Mouse (Mus musculus): Measurements from ENCODE around the gene Gm10696. TPM values are rescaled to one million over a fixed set of nuclear protein-coding genes. Genes with fewer than 3 reads are reported as not detected.
"Not testable (repeated sequence)": the region's sequence is repeated elsewhere in the genome, so short reads cannot be mapped to it uniquely, and the experiment has no call there.

The Gm10696 gene
- polyA plus RNA-seq (2012; fragmentation: generic; extraction: Trizol) = 0.04 TPM
- long read RNA-seq, experiment 1 = 0 reads
- long read RNA-seq, experiment 2 = 0 reads

DNA sequence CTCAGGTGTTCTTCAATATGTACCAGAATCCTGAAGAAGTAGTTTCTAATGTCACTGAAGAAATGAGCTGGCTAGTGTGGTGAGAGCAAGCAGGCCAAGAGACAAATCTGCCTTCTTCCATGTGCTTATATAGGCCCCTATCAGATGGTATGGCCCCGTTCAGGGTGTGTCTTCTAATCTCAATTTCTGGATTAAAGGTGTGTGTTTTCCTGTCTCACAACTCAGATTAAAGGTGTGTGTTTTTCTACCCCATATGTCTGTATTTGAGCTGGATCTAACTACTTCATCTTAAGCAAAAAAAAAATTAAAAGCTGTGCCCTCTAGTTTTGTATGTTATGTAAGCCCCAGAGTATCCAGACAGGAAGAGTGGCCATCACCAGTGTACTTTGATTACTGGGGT is at the start of gene Gm10696:
Gene Gm10696 (minus strand): TSS at position 101 of the 400 bp plus-strand sequence.
- H3K4me3 ChIP-seq (ENCODE audit: insufficient read depth, poor library complexity, severe bottlenecking); H3K79me2 ChIP-seq (ENCODE audit: control insufficient read depth, insufficient read depth): not testable (repeated sequence)

DNA sequence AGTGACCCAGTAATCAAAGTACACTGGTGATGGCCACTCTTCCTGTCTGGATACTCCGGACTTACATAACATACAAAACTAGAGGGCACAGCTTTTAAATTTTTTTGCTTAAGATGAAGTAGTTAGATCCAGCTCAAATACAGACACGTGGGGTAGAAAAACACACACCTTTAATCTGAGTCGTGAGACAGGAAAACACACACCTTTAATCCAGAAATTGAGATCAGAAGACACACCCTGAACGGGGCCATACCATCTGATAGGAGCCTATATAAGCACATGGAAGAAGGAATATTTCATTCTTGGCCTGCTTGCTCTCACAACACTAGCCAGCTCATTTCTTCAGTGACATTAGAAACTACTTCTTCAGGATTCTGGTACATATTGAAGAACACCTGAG is 18.4 kb upstream of the Gm10696 start, which contains the start of gene Gm5286:
Gene Gm5286 (plus strand): TSS at position 301 of the 400 bp plus-strand sequence.
- not testable (repeated sequence) for H3K27me3 ChIP-seq (ENCODE audit: control insufficient read depth, insufficient read depth, insufficient read length); H3K4me3 ChIP-seq (ENCODE audit: insufficient read depth, poor library complexity, severe bottlenecking); H3K79me2 ChIP-seq (ENCODE audit: control insufficient read depth, insufficient read depth); H3K79me3 ChIP-seq (ENCODE audit: low read depth); H3K36me3 ChIP-seq (ENCODE audit: control insufficient read depth, insufficient read depth); H3ac ChIP-seq (ENCODE audit: control insufficient read depth, insufficient read length, low read depth)

More for the DNA sequence above, at the start of gene Gm10696:
- H3K79me3 ChIP-seq (ENCODE audit: low read depth); H3K27me3 ChIP-seq (ENCODE audit: control insufficient read depth, insufficient read depth, insufficient read length); H3K36me3 ChIP-seq (ENCODE audit: control insufficient read depth, insufficient read depth); H3ac ChIP-seq (ENCODE audit: control insufficient read depth, insufficient read length, low read depth): not testable (repeated sequence)

DNA sequence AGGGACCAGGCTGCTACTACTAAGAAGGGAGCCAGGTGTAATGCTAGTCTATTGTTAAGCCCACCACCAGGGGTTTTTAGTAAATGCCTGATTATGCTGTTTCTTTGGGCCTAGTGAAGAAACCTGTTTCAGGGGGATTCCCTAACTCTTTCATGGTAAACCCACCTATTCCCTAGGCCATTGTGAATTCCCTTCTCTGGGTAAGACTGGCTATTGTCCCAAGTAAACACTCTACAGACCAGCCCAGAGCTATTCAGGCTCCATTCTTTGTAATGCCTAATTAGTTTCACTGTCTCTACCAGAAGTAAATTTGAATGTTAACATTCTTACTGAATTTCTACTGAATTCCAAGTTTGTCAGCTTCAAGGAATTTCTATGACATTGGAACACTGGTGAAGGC is 10.6 kb downstream of the Gm10696 start:
- H3K79me3 ChIP-seq (ENCODE audit: low read depth); H3K27me3 ChIP-seq (ENCODE audit: control insufficient read depth, insufficient read depth, insufficient read length); H3K79me2 ChIP-seq (ENCODE audit: control insufficient read depth, insufficient read depth); H3K36me3 ChIP-seq (ENCODE audit: control insufficient read depth, insufficient read depth); H3ac ChIP-seq (ENCODE audit: control insufficient read depth, insufficient read length, low read depth); H3K4me3 ChIP-seq (ENCODE audit: insufficient read depth, poor library complexity, severe bottlenecking): not testable (repeated sequence)

Other genes starting within 250 kb of the Gm10696 start
- gene Gm9117, start 234.7 kb downstream of the Gm10696 start, polyA plus RNA-seq (2012; fragmentation: generic; extraction: Trizol) = not detected
- gene Tdpoz5, start 216.9 kb downstream of the Gm10696 start, polyA plus RNA-seq (2012; fragmentation: generic; extraction: Trizol) = not detected
- not detected for gene Gm9125, start 123.3 kb downstream of the Gm10696 start, polyA plus RNA-seq (2012; fragmentation: generic; extraction: Trizol)
- not detected for gene Gm10697, start 105.5 kb downstream of the Gm10696 start, polyA plus RNA-seq (2012; fragmentation: generic; extraction: Trizol)
- 0.02 TPM for gene Gm5286, start 18.5 kb upstream of the Gm10696 start, polyA plus RNA-seq (2012; fragmentation: generic; extraction: Trizol)
- gene Gm4778, start 85.8 kb upstream of the Gm10696 start, polyA plus RNA-seq (2012; fragmentation: generic; extraction: Trizol) = 0.07 TPM
- gene Them4, start 131.9 kb upstream of the Gm10696 start, polyA plus RNA-seq (2012; fragmentation: generic; extraction: Trizol) = 2.1 TPM
- not detected for gene Them5, start 163.9 kb upstream of the Gm10696 start, polyA plus RNA-seq (2012; fragmentation: generic; extraction: Trizol)
- not detected for gene C2cd4d, start 184.2 kb upstream of the Gm10696 start, polyA plus RNA-seq (2012; fragmentation: generic; extraction: Trizol)
- 0.05 TPM for gene Rorc, start 194.6 kb upstream of the Gm10696 start, polyA plus RNA-seq (2012; fragmentation: generic; extraction: Trizol)
- 0.01 TPM for gene Lingo4, start 220.3 kb upstream of the Gm10696 start, polyA plus RNA-seq (2012; fragmentation: generic; extraction: Trizol)
- 7.5 TPM for gene Tdrkh, start 235.1 kb upstream of the Gm10696 start, polyA plus RNA-seq (2012; fragmentation: generic; extraction: Trizol)

Measured in C2C12 (cell line).